Mouse (Mus musculus): ENCODE results near the gene Cby1.

DNA sequence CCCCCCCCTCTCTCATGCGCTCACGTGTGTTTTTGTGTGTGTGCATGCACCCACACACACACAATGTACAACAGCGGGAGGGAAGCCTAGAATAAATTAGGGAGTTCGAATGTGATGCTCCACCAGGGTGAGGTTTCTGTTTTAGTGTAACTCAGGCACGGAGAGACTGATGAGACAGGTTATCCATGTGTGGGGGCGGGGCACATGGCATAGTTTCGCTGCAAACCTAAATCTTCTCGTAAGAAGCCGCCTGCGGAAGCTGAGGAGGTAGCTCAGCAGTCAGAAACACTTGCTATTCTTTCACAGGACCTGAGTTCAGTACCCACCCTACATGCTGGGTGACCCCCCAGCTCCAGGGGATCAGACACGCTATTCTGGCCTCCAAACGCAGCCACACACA is 10.9 kb upstream of the Cby1 start:
- no peak for TF ChIP-seq CTCF (IDR thresholded peaks at IDR 0.05; ENCODE audit: extremely low read depth, insufficient read length, insufficient replicate concordance, low read depth, low read length)
- no peak for TF ChIP-seq POLR2A (IDR thresholded peaks at IDR 0.05; ENCODE audit: low read depth, low read length)
